Mouse (Mus musculus) CD4-positive, CD25-positive, alpha-beta regulatory T cell (primary cell): ENCODE measurements around the gene 9930021J03Rik. TPM values are rescaled to one million over a fixed set of nuclear protein-coding genes. Genes with fewer than 3 reads are reported as not detected.

ENCODE experiments used
- polyA plus RNA-seq: library from polyadenylated mRNA; unstranded; fragments of 100-300 nt; shearing (Covaris generic); gene quantifications from one replicate; pipeline ENCODE4 v1.2.1, GENCODE M21; 2017

Gene 9930021J03Rik
- 9.7 TPM for polyA plus RNA-seq

DNA sequence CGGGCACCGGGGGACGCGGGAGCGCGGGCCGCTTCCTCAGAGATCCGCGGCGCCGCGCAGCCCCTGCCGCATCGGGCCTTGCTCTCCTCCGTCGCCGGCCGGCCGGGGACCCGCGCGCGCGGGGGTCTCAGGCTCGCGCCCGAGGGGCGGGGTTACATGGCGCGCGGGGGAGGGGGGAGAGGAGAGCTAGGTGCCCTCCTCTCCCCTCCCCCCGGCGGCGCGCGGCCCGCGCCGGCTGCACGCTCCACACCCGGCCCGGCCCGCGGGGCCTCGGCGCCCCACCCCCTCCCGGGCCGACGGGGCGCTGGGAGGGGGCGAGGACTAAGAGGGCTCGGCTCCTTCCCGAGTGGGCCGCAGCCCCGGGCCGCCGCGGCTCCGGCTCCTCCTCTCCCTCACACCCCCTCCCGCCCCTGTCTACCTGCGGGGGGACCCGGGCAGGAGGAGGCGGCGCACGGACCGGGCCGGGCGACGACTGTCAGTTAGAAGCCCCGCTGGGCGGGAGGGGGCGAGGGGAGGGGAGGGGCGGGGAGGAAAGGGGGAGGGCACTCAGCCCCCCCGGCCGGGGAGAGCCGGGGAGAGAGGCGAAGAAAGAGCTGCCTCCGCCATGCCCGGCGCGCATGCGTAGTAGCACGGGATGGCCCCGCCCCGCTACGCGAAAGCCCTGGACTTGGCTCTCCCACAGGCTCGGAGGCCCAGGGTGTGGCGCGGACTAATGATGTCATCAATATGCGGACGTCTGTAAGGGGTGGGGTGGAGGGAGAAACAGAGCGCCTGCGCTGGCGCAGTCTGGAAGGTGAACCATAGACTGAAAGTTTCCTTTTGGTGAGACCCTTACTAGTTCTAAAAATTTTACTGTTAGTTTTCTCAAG is at the start of gene 9930021J03Rik:
TSS of gene 9930021J03Rik (minus strand) at position 73 of the 869 bp plus-strand sequence.

DNA sequence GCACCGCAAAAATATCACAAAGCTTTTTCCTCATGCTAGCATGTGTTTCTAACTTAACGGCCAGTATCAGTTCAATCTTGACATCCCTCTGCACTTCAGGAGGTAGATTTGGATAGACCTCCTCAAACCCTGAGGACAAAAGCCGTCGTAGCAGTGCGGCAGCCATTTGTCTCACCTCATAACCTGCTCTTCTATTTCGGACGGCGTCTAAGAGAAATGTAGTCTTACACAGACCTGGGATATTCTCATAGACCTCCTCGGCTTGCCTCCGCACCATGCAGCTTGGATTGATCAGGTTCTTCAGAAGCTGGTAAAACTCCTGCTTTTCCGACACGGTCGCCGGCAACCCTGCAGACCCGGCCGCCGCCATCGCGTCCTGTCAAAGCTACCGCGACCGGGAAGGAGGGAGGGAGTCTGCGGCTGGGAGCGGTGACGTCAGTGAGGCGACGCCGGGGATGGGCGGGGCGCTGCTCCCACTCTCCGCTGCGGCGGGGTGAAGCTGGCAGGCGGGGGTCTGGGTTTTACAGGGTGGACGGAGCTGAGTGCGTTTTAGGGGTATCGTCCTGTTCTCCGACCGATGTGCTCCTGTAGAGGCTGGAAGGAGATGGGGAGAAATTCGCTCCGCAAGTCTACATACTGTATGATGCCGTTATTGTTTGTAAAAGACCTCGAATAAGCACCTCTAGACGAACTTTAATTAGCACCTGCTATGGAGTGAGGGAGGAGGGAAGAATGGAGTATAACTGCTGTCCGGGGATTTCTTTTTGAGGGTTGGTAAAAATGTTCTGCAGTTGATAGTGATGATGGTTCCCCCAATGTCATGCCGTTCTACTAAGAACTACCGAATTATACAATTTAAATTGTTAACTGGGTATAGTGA is 7.0 kb upstream of the 9930021J03Rik start, which contains the start of gene Ranbp6:
TSS of gene Ranbp6 (minus strand) at position 394 of the 880 bp plus-strand sequence.

DNA sequence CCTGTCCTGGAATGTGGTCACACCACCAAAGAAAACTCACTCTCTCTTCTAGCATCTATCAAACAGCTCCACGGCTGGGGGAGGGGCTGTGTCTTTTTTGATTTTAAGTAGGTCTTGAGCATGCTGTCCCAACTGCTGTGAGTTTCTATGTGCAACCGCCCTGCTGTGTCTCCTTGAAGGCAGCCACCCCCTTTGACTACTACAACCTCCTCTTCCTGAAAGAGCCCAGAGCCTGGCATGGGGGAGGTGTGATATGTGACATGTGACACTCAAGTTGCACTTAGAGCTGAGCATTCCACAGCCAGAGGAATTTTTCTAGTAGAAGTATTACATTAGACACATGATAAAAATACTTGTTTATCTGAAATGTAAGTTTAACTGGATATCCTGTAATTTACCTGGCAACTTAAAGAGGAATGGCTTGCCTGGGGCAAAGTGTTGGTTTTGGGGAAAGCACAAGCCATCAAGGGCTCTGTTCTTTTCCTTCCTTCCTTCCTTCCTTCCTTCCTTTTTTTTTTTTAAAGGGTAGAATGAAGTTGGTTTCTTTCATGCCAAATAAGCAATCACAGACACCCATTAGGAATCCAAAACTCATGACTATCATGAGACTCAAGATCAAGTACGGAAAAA is 108.4 kb downstream of the 9930021J03Rik start, which contains the start of gene Mlana:
TSS of gene Mlana (plus strand) at position 580 of the 630 bp plus-strand sequence.

Other genes starting within 250 kb of the 9930021J03Rik start
- gene Ermp1, start 157.6 kb downstream of the 9930021J03Rik start, polyA plus RNA-seq, result 40.0 TPM
- gene Mlana, start 108.2 kb downstream of the 9930021J03Rik start, polyA plus RNA-seq, result not detected
- gene Ranbp6, start 7.0 kb upstream of the 9930021J03Rik start, polyA plus RNA-seq, result 13.0 TPM
- gene Il33, start 119.1 kb upstream of the 9930021J03Rik start, polyA plus RNA-seq, result not detected
- not detected for gene Trpd52l3, start 197.8 kb upstream of the 9930021J03Rik start, polyA plus RNA-seq
- 108 TPM for gene Uhrf2, start 224.5 kb upstream of the 9930021J03Rik start, polyA plus RNA-seq